Mouse (Mus musculus) heart, embryonic 16.5 days (tissue): ENCODE measurements around the gene Olfr620. TPM values are rescaled to one million over a fixed set of nuclear protein-coding genes. Genes with fewer than 3 reads are reported as not detected.

ENCODE experiments used
- ATAC-seq: fragments of 200-750 bp; cut with Nextera tagmentation; replicated peaks from 2 replicates; pipeline ENCODE4 v1.8.0; 2017; ENCODE audit warnings: moderate number of reproducible peaks; ENCODE audit not compliant: insufficient read depth, low FRiP score; ENCODE audit errors: extremely low read depth
- H3K27ac ChIP-seq: fragments of 300-500 bp; sonication (generic); 2 replicates; pipeline ENCODE4 v1.5.1; 2014; ENCODE audit warnings: mild to moderate bottlenecking, low read length, control low read depth, moderate library complexity
- H3K27me3 ChIP-seq: fragments of 300-500 bp; sonication (generic); 2 replicates; pipeline ENCODE4 v1.6.1; 2014; ENCODE audit warnings: low read length, mixed read lengths; ENCODE audit not compliant: control insufficient read depth, insufficient read depth
- H3K36me3 ChIP-seq: fragments of 300-500 bp; sonication (generic); 2 replicates; pipeline ENCODE4 v1.6.1; 2014; ENCODE audit not compliant: control insufficient read depth, insufficient read depth
- H3K4me1 ChIP-seq: fragments of 300-500 bp; sonication (generic); 2 replicates; pipeline ENCODE4 v1.6.1; 2014; ENCODE audit warnings: low read length, mixed read lengths; ENCODE audit not compliant: control insufficient read depth, insufficient read depth
- H3K4me2 ChIP-seq: fragments of 300-500 bp; sonication (generic); 2 replicates; pipeline ENCODE4 v1.6.1; 2014; ENCODE audit warnings: low read depth, mild to moderate bottlenecking, control low read depth, low read length
- H3K4me3 ChIP-seq: fragments of 300-500 bp; sonication (generic); 2 replicates; pipeline ENCODE4 v1.5.1; 2014; ENCODE audit warnings: mild to moderate bottlenecking, control low read depth, low read length
- H3K9ac ChIP-seq: fragments of 300-500 bp; sonication (generic); 2 replicates; pipeline ENCODE4 v1.6.1; 2014; ENCODE audit warnings: low read length, control low read depth
- H3K9me3 ChIP-seq: fragments of 300-500 bp; sonication (generic); replicated peaks from 2 replicates; pipeline ENCODE4 v1.6.1; 2016; ENCODE audit warnings: low read length; ENCODE audit not compliant: control insufficient read depth
- WGBS: fragments of 180-500 bp; shearing (Covaris S2); extraction: QIAGEN DNeasy Blood & Tissue Kit; methylation state at CpG from one replicate; pipeline ENCODE4 v1.1.7; 2014; 5-methylcytosine and 5-hydroxymethylcytosine counted together
- polyA plus RNA-seq: library from polyadenylated mRNA; unstranded; fragments of >200 nt; fragmentation: Nextera tagmentation; extraction: Ambion mirVana; gene quantifications from 2 replicates; pipeline ENCODE4 v1.2.1, GENCODE M21; 2015

The Olfr620 gene
- not detected in 2 replicates for polyA plus RNA-seq

DNA sequence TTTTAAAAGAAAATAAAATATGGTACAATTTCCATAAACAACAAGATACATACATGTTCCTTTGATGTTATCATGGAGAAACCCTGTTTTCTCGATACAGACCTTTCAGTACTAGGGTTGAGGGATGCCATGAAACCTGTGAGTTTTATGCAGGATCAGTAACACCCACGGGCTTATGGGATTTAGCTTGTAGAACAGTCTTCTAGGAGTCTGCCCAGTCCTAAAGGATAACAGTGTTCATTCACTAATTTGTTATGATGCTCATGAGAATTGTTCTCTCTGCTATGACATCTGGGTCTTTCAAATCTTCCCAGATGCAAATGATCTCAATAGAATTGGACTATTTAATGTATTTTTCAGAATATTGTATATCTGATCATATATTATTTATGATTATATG, at the start of gene Olfr620:
TSS of gene Olfr620 (minus strand) at position 101 of the 400 bp plus-strand sequence.
- Histone ChIP-seq H3K4me2 (no peak within 1 kb of the TSS), H3K9ac (no peak within 1 kb of the TSS), H3K27ac (no peak within 1 kb of the TSS), H3K4me1 (no peaks in the 10 kb centered on the region), H3K27me3 (no peaks in the 10 kb centered on the region), H3K9me3 (no peaks in the 10 kb centered on the region), H3K4me3 (no peak within 1 kb of the TSS), H3K36me3 (no peaks in the 10 kb centered on the region)
- 69% methylated on average over 2 of the region's 2 CpGs for WGBS
- ATAC-seq = no peak

DNA sequence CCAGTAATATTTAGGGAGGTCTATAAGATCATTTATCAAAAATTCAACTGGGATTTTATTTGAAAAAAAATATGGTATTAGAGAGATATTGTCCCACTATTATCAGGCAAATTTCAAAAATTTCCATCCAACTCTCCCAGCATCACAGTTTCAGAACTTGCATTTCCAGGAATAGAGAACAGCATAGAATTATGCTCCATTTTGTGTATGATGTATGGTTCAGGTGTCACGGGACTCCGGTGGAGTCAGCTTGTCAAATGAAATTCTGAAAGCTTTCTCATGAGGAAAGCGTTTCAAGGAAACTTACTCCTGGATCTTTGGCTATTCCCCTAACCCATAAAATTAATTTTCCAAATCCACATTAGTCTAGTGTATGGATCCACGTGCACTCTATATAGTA, 31.7 kb upstream of the Olfr620 start:
- Histone ChIP-seq H3K4me2 (no peak overlapping the region), H3K36me3 (no peaks in the 10 kb centered on the region), H3K9me3 (no peaks in the 10 kb centered on the region), H3K4me3 (no peak overlapping the region), H3K27me3 (no peaks in the 10 kb centered on the region), H3K27ac (no peak overlapping the region), H3K9ac (no peak overlapping the region), H3K4me1 (no peaks in the 10 kb centered on the region)
- ATAC-seq = no peak
- WGBS = 76% methylated on average over 4 of the region's 4 CpGs

DNA sequence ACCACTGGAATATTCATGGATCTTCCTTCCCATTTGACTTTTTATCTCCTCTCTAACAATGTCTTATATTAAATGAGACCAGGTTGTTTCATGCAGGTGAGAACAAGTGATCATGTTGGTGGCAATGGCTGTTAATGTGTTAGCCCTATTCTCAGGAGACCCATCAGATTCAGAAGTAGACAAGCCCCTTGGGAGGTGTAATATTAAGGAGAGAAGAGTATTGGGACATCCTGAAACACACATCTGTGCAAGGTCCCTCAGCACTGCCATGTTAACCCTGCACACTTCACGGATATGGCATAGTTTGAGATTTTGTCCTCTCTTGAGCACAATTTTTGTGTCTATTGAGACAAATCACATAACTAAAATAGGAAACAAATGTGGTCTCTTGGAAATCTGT, 30.3 kb upstream of the Olfr620 start, which contains the start of gene Olfr622:
TSS of gene Olfr622 (minus strand) at position 101 of the 400 bp plus-strand sequence.
- Histone ChIP-seq H3K9ac (no peak within 1 kb of the TSS), H3K27ac (no peak within 1 kb of the TSS), H3K4me1 (no peaks in the 10 kb centered on the region), H3K9me3 (no peaks in the 10 kb centered on the region), H3K36me3 (no peaks in the 10 kb centered on the region), H3K4me2 (no peak within 1 kb of the TSS), H3K27me3 (no peaks in the 10 kb centered on the region), H3K4me3 (no peak within 1 kb of the TSS)
- 57% methylated on average over 1 of the region's 1 CpGs for WGBS
- no peak for ATAC-seq

- Histone ChIP-seq H3K9me3 (no peaks in the 10 kb centered on the region), H3K36me3 (no peaks in the 10 kb centered on the region), H3K4me3 (no peak overlapping the region), H3K4me2 (no peak overlapping the region), H3K9ac (no peak overlapping the region), H3K4me1 (no peaks in the 10 kb centered on the region), H3K27me3 (no peaks in the 10 kb centered on the region), H3K27ac (no peak overlapping the region)
- no peak for ATAC-seq
These were observed 24.5 kb upstream of the Olfr620 start for GRCm38 (mm10) chr7:103636795-103637194.

- 69% methylated on average over 2 of the region's 2 CpGs for WGBS
- H3K9ac ChIP-seq = no peak overlapping the region
- no peak overlapping the region for H3K27ac ChIP-seq
- no peaks in the 10 kb centered on the region for H3K9me3 ChIP-seq
- no peak overlapping the region for H3K4me3 ChIP-seq
- H3K4me2 ChIP-seq = no peak overlapping the region
- no peaks in the 10 kb centered on the region for H3K4me1 ChIP-seq
- no peaks in the 10 kb centered on the region for H3K36me3 ChIP-seq
- ATAC-seq = no peak
- no peaks in the 10 kb centered on the region for H3K27me3 ChIP-seq
These were observed 4.9 kb downstream of the Olfr620 start for GRCm38 (mm10) chr7:103607425-103607824.

DNA sequence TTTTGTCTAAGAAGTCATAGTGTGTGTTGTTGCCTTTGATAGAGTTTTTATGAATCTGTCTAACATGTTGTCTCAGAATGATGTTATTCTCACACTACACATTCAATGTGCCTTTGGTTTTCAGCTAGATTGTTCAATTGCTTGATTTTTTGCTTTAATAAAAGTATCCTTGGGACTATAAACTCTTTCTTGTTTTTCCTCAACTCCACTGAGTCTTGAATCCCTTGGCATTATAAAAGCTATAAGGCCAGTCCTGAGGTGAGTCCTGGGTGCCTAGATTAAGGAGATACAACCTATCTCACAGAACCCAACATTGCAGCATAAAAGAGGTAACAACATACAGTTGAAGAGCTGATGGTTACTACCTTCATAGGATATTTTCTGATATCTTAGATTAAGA, 12.1 kb downstream of the Olfr620 start, which contains the start of gene Olfr619:
TSS of gene Olfr619 (plus strand) at position 301 of the 400 bp plus-strand sequence.
- Histone ChIP-seq H3K4me3 (no peak within 1 kb of the TSS), H3K27me3 (no peaks in the 10 kb centered on the region)
- ATAC-seq = no peak

GRCm38 (mm10) chr7:103589803-103590202, 22.5 kb downstream of the Olfr620 start, which contains the start of gene Olfr618:
TSS of gene Olfr618 (plus strand) at chr7:103590103.
- 57% methylated on average over 2 of the region's 2 CpGs for WGBS
- no peak for ATAC-seq
- no peak within 1 kb of the TSS for H3K27ac ChIP-seq
- H3K4me1 ChIP-seq = no peaks in the 10 kb centered on the region
- H3K27me3 ChIP-seq = no peaks in the 10 kb centered on the region
- H3K9ac ChIP-seq = no peak within 1 kb of the TSS
- H3K9me3 ChIP-seq = no peaks in the 10 kb centered on the region
- H3K4me2 ChIP-seq = no peak within 1 kb of the TSS
- H3K4me3 ChIP-seq = no peak within 1 kb of the TSS
- no peaks in the 10 kb centered on the region for H3K36me3 ChIP-seq

More for the DNA sequence above, 12.1 kb downstream of the Olfr620 start, which contains the start of gene Olfr619:
- H3K36me3 ChIP-seq = no peaks in the 10 kb centered on the region
- no peaks in the 10 kb centered on the region for H3K4me1 ChIP-seq
- no peaks in the 10 kb centered on the region for H3K9me3 ChIP-seq
- H3K9ac ChIP-seq = no peak within 1 kb of the TSS
- H3K27ac ChIP-seq = no peak within 1 kb of the TSS
- H3K4me2 ChIP-seq = no peak within 1 kb of the TSS

DNA sequence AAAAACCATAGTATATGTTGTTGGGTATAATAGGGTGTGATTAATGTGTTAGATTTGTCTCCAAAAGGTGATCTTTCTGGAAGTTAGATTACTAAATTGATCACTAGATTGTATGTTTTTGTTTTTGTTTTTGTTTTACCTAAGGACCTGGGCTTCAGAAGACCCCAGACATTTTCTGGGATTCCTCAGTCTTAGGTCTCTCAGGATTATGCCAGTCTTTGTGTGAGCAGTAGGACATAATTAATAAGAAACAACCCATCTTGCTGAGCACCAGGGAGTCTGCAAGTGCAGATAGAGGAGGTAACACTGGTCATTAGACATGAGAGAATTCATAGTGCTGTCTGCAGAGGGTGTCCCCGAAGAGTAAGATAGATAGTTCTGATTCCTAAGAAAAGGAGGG, 39.6 kb downstream of the Olfr620 start, which contains the start of gene Olfr617:
TSS of gene Olfr617 (plus strand) at position 301 of the 400 bp plus-strand sequence.
- 64% methylated on average over 1 of the region's 1 CpGs for WGBS
- Histone ChIP-seq H3K4me1 (no peaks in the 10 kb centered on the region), H3K36me3 (no peaks in the 10 kb centered on the region), H3K27ac (no peak within 1 kb of the TSS), H3K4me2 (no peak within 1 kb of the TSS), H3K9me3 (no peaks in the 10 kb centered on the region), H3K9ac (no peak within 1 kb of the TSS), H3K4me3 (no peak within 1 kb of the TSS), H3K27me3 (no peaks in the 10 kb centered on the region)
- ATAC-seq = no peak

- Histone ChIP-seq H3K27ac (no peak within 1 kb of the TSS), H3K36me3 (no peaks in the 10 kb centered on the region), H3K4me2 (no peak within 1 kb of the TSS), H3K27me3 (no peaks in the 10 kb centered on the region), H3K9me3 (no peaks in the 10 kb centered on the region), H3K9ac (no peak within 1 kb of the TSS), H3K4me3 (no peak within 1 kb of the TSS), H3K4me1 (no peaks in the 10 kb centered on the region)
- 82% methylated on average over 3 of the region's 3 CpGs for WGBS
- ATAC-seq = no peak
These were observed 43.3 kb downstream of the Olfr620 start, which contains the start of gene Olfr616 for GRCm38 (mm10) chr7:103569043-103569442. TSS of gene Olfr616 (minus strand) at chr7:103569143.
